Mouse (Mus musculus) lung, postnatal 0 days (tissue): Measurements from ENCODE around the gene Vmn2r37. TPM values are rescaled to one million over a fixed set of nuclear protein-coding genes. Genes with fewer than 3 reads are reported as not detected.
"Not testable (repeated sequence)": the region's sequence is repeated elsewhere in the genome, so short reads cannot be mapped to it uniquely, and the experiment has no call there.

ENCODE experiments used
- ATAC-seq: fragments of 200-750 bp; cut with Nextera tagmentation; 2 replicates; pipeline ENCODE4 v1.8.0; 2017; ENCODE audit warnings: moderate library complexity
- DNase-seq: peaks from one replicate; pipeline ENCODE4 v3.0.0-alpha.2; 2016; ENCODE audit warnings: low spot score
- H3K27ac ChIP-seq: fragments of 300-500 bp; sonication (generic); 2 replicates; pipeline ENCODE4 v1.5.1; 2014; ENCODE audit warnings: antibody characterized with exemption, mild to moderate bottlenecking, low read length, mixed read lengths
- H3K27me3 ChIP-seq: fragments of 300-500 bp; sonication (generic); replicated peaks from 2 replicates; pipeline ENCODE4 v1.6.1; 2014; ENCODE audit warnings: low read length, mixed read lengths; ENCODE audit not compliant: insufficient read depth
- H3K36me3 ChIP-seq: fragments of 300-500 bp; sonication (generic); 2 replicates; pipeline ENCODE4 v1.6.1; 2014; ENCODE audit warnings: low read length, mixed read lengths; ENCODE audit not compliant: insufficient read depth
- H3K4me1 ChIP-seq: fragments of 300-500 bp; sonication (generic); 2 replicates; pipeline ENCODE4 v1.6.1; 2014; ENCODE audit warnings: antibody characterized with exemption, low read depth, low read length, mixed read lengths; ENCODE audit not compliant: insufficient read depth
- H3K4me2 ChIP-seq: fragments of 300-500 bp; sonication (generic); replicated peaks from 2 replicates; pipeline ENCODE4 v1.6.1; 2014; ENCODE audit warnings: low read depth, mild to moderate bottlenecking, low read length, moderate library complexity, mixed read lengths
- H3K4me3 ChIP-seq: fragments of 300-500 bp; sonication (generic); 2 replicates; pipeline ENCODE4 v1.5.1; 2014; ENCODE audit warnings: low read depth, low read length
- H3K9ac ChIP-seq: fragments of 300-500 bp; sonication (generic); replicated peaks from 2 replicates; pipeline ENCODE4 v1.6.1; 2014; ENCODE audit warnings: low read depth, mild to moderate bottlenecking
- H3K9me3 ChIP-seq: fragments of 300-500 bp; sonication (generic); 2 replicates; pipeline ENCODE4 v1.6.1; 2016; ENCODE audit warnings: low read length, mixed read lengths
- WGBS: fragments of 180-500 bp; shearing (Covaris S2); extraction: QIAGEN DNeasy Blood & Tissue Kit; methylation state at CpG from one replicate; pipeline ENCODE4 v1.1.7; 2014; 5-methylcytosine and 5-hydroxymethylcytosine counted together
- polyA plus RNA-seq: library from polyadenylated mRNA; unstranded; fragments of >200 nt; fragmentation: Nextera tagmentation; extraction: Ambion mirVana; gene quantifications from 2 replicates; pipeline ENCODE4 v1.2.1, GENCODE M21; 2015

Vmn2r37 gene
- not detected in 2 replicates for polyA plus RNA-seq

- not testable (repeated sequence) for H3K4me2 ChIP-seq, H3K9me3 ChIP-seq, H3K27me3 ChIP-seq, H3K4me3 ChIP-seq, H3K36me3 ChIP-seq, DNase-seq, H3K4me1 ChIP-seq, H3K27ac ChIP-seq, ATAC-seq, H3K9ac ChIP-seq
- 41% methylated on average over 1 of the region's 2 CpGs for WGBS
These were observed at the start of gene Vmn2r37 for GRCm38 (mm10) chr7:9223553-9223952. Gene Vmn2r37, minus strand, starts transcription at chr7:9223653.

Other genes starting within 250 kb of the Vmn2r37 start
- not detected in 2 replicates for gene Vmn2r39, start 192.9 kb downstream of the Vmn2r37 start, polyA plus RNA-seq
- gene Vmn2r38, start 125.8 kb downstream of the Vmn2r37 start, polyA plus RNA-seq, result not detected in 2 replicates